15 mouse cellular contexts compared by ENCODE assay signal in the genomic region with DNA sequence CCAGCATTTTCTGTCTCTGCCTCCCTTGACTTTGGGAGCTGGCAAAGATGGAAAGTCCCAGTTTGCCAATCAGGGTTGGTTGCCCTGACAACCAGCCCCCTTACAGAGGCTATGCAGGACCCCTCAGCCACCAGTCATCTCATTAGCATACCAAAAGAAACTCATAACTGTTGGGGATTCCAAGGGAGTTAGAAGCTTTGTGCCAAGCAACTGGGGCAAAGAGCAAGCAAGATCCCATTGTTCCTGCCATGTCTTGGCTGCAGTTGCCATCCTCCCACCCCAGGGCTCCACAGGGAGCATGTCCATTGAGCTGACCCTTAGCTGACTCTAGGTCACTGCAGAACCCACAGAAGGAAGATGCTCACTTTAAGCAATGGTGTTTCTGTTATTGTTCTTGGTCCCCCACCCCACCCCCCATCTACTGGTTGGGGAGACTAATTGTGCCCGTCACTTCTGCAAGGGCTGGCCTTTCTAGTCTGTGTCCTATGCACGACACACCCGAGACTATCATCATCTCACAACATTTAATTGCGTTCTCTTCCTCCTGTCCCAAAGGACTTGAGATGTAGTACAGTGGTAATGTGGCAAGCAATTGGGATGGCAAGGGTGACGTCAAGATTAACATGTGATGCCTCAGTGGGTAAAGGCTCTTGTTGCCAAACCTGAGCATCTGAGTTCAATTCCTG.
A peak's percentile ranks its signal among the peaks of the same experiment; 100 is the strongest.
DNase-seq lines count a peak whose midpoint lies in the region; ATAC-seq lines count a peak whose summit lies in the region.
"Had no signal": no experiment of that assay in that cellular context is flagged by ENCODE, and none has a peak within 500 bp of the region (broad histone marks: within the 10 kb centered on the region; RNA-seq: fewer than 3 reads in every experiment).

No protein-coding gene starts in this region.

- no peaks in the 10 kb centered on the region for H3K36me3 ChIP-seq in hindbrain, embryonic 10.5 days
- H3K36me3 ChIP-seq in midbrain, embryonic 12.5 days, result no peaks in the 10 kb centered on the region
- no peaks in the 10 kb centered on the region for H3K36me3 ChIP-seq in neural tube, embryonic 15.5 days
- H3K36me3 ChIP-seq: heart, embryonic 15.5 days; lung, embryonic 15.5 days had no signal

- ATAC-seq in midbrain, embryonic 12.5 days (ENCODE audit: low FRiP score, low read depth), result peak; percentile 90
- peak; percentile 74 for ATAC-seq in neural tube, embryonic 15.5 days (ENCODE audit: low FRiP score)
- ATAC-seq: Patski had no signal

- H3K4me3 ChIP-seq in hindbrain, embryonic 10.5 days, result no peak overlapping the region
- H3K4me3 ChIP-seq in midbrain, embryonic 12.5 days, result no peak overlapping the region
- H3K4me3 ChIP-seq in neural tube, embryonic 15.5 days (replicated peaks), result no peak overlapping the region
- H3K4me3 ChIP-seq: heart, embryonic 15.5 days; lung, embryonic 15.5 days had no signal

- peaks cover 63% of the 10 kb centered on the region for H3K4me1 ChIP-seq in hindbrain, embryonic 10.5 days (replicated peaks)
- peaks cover 28% of the 10 kb centered on the region for H3K4me1 ChIP-seq in midbrain, embryonic 12.5 days
- H3K4me1 ChIP-seq in neural tube, embryonic 15.5 days, result no peaks in the 10 kb centered on the region; the same call in 1 of the 2 replicates
- H3K4me1 ChIP-seq: heart, embryonic 15.5 days; lung, embryonic 15.5 days had no signal

- peak; percentile 63 for DNase-seq in embryo, embryonic 9.5 days (ENCODE audit: extremely low spot score)
- DNase-seq in hindbrain, embryonic 10.5 days (ENCODE audit: low spot score), result peak; percentile 82
- no peak for DNase-seq in cerebellum, adult 9-10 months
- no peak for DNase-seq in frontal cortex, postnatal 14 days (ENCODE audit: low spot score in 2 of 2)
- no peak for DNase-seq in gastrocnemius, postnatal 25 days
- DNase-seq: adrenal gland, adult 2 months; gastrocnemius, postnatal 36 days; kidney, postnatal 14 days; spleen, adult 18-20 months had no signal

- H3K9ac ChIP-seq in midbrain, embryonic 12.5 days (replicated peaks), result no peak overlapping the region
- no peak overlapping the region for H3K9ac ChIP-seq in neural tube, embryonic 15.5 days (replicated peaks)
- H3K9ac ChIP-seq: heart, embryonic 15.5 days; lung, embryonic 15.5 days had no signal

- H3K27ac ChIP-seq in hindbrain, embryonic 10.5 days, result 0 out of 2 replicates have a peak overlapping the region, but pooled peaks have one; percentile 13
- no peak overlapping the region for H3K27ac ChIP-seq in midbrain, embryonic 12.5 days (replicated peaks)
- no peak overlapping the region for H3K27ac ChIP-seq in neural tube, embryonic 15.5 days (replicated peaks)
- H3K27ac ChIP-seq: heart, embryonic 15.5 days; lung, embryonic 15.5 days; stomach, postnatal 0 days had no signal

- WGBS in hindbrain, embryonic 10.5 days, result 29% methylated on average over 5 of the region's 5 CpGs
- WGBS in midbrain, embryonic 12.5 days, result 18% methylated on average over 5 of the region's 5 CpGs
- WGBS in neural tube, embryonic 15.5 days, result 26% methylated on average over 5 of the region's 5 CpGs

- no peak overlapping the region for H3K4me2 ChIP-seq in midbrain, embryonic 12.5 days (replicated peaks)
- no peak overlapping the region for H3K4me2 ChIP-seq in neural tube, embryonic 15.5 days
- H3K4me2 ChIP-seq: heart, embryonic 15.5 days; lung, embryonic 15.5 days had no signal

- H3K9me3 ChIP-seq in hindbrain, embryonic 10.5 days, result no peaks in the 10 kb centered on the region
- H3K9me3 ChIP-seq in midbrain, embryonic 12.5 days, result no peaks in the 10 kb centered on the region
- H3K9me3 ChIP-seq in neural tube, embryonic 15.5 days (replicated peaks), result no peaks in the 10 kb centered on the region; the same call in 1 of the 2 replicates
- H3K9me3 ChIP-seq: heart, embryonic 15.5 days; lung, embryonic 15.5 days had no signal

- H3K27me3 ChIP-seq in hindbrain, embryonic 10.5 days (ENCODE audit: insufficient read depth, poor library complexity, severe bottlenecking), result peaks cover 92% of the 10 kb centered on the region
- peaks cover 81% of the 10 kb centered on the region for H3K27me3 ChIP-seq in midbrain, embryonic 12.5 days
- H3K27me3 ChIP-seq in neural tube, embryonic 15.5 days (replicated peaks), result peaks cover 8% of the 10 kb centered on the region
- H3K27me3 ChIP-seq: heart, embryonic 15.5 days; lung, embryonic 15.5 days; Patski had no signal

Comparison
In these comparisons a context has a peak if more than half of its experiments do, and no peak if none do; other contexts are left out.
1. DNase-seq: peak in embryo, embryonic 9.5 days (single experiment) and hindbrain, embryonic 10.5 days (single experiment); none in cerebellum, adult 9-10 months (single experiment), frontal cortex, postnatal 14 days (0 of 2) and gastrocnemius, postnatal 25 days (single experiment).